Mouse (Mus musculus) CH12.LX (cell line): ENCODE measurements around the gene Rgs2. TPM values are rescaled to one million over a fixed set of nuclear protein-coding genes. Genes with fewer than 3 reads are reported as not detected.

Source experiments
- DNase-seq: peaks from one replicate; pipeline ENCODE4 v3.0.0-alpha.2; 2013; ENCODE audit errors: extremely low read depth
- H3K27ac ChIP-seq: 2 replicates; pipeline ENCODE4 v1.5.1; 2012; ENCODE audit warnings: low read depth, mild to moderate bottlenecking, control low read depth, moderate library complexity; ENCODE audit not compliant: insufficient read depth
- H3K27me3 ChIP-seq: replicated peaks from 2 replicates; pipeline ENCODE3; 2012; ENCODE audit warnings: inconsistent platforms
- H3K36me3 ChIP-seq, 2 experiments: replicated peaks in 1 of 2; 2 replicates each; pipeline versions ENCODE3 to v1.6.1; 2012; ENCODE audit warnings: inconsistent platforms in 1 of 2, low read length in 1 of 2, mild to moderate bottlenecking in 1 of 2, mixed read lengths in 1 of 2, moderate library complexity in 1 of 2; ENCODE audit not compliant: control insufficient read depth in 1 of 2, insufficient read depth in 1 of 2
- H3K4me1 ChIP-seq, 2 experiments: 2 replicates each; pipeline ENCODE4 v1.6.1; 2012; ENCODE audit warnings: inconsistent platforms in 1 of 2, moderate library complexity in 1 of 2; ENCODE audit not compliant: insufficient read depth in 2 of 2, control insufficient read depth in 1 of 2
- H3K4me2 ChIP-seq: 2 replicates; pipeline ENCODE4 v1.6.1; 2012; ENCODE audit warnings: low read depth, mild to moderate bottlenecking, control low read depth; ENCODE audit not compliant: poor library complexity, insufficient read depth, severe bottlenecking
- H3K4me3 ChIP-seq, 3 experiments: fragments of 150-350 bp in 1 of 3; sonication (generic) in 1 of 3; replicated peaks in 1 of 3; 2 replicates each; pipeline versions ENCODE3 to v1.5.1; 2011 to 2012; ENCODE audit warnings: low read depth in 2 of 3, low read length in 2 of 3, mild to moderate bottlenecking in 2 of 3, moderate library complexity in 2 of 3, control low read depth in 1 of 3, improper control_type of control experiment in 1 of 3, inconsistent platforms in 1 of 3, mixed read lengths in 1 of 3; ENCODE audit not compliant: poor library complexity in 1 of 3
- H3K79me2 ChIP-seq: replicated peaks from 2 replicates; pipeline ENCODE4 v1.6.1; 2012; ENCODE audit warnings: mild to moderate bottlenecking, moderate library complexity; ENCODE audit not compliant: control insufficient read depth, poor library complexity, insufficient read depth, severe bottlenecking; ENCODE audit errors: extremely low read depth
- H3K9ac ChIP-seq: 2 replicates; pipeline ENCODE4 v1.6.1; 2012; ENCODE audit warnings: low read depth, mild to moderate bottlenecking, control low read depth, moderate library complexity; ENCODE audit not compliant: insufficient read depth
- H3K9me3 ChIP-seq: replicated peaks from 2 replicates; pipeline ENCODE3; 2012; ENCODE audit warnings: low read length, inconsistent platforms, mixed read lengths
- BHLHE40 ChIP-seq: IDR thresholded peaks from 2 replicates; pipeline ENCODE4 v1.6.1; 2011; ENCODE audit warnings: mild to moderate bottlenecking, low read depth, low read length, improper control_type of control experiment
- CHD2 ChIP-seq: IDR thresholded peaks from 2 replicates; pipeline ENCODE4 v1.6.1; 2011; ENCODE audit warnings: low read length, improper control_type of control experiment
- ELF1 ChIP-seq: IDR thresholded peaks from 2 replicates; pipeline ENCODE4 v1.6.1; 2014; ENCODE audit warnings: low read depth, mild to moderate bottlenecking, inconsistent platforms, low read length, improper control_type of control experiment
- EP300 ChIP-seq: IDR thresholded peaks from 2 replicates; pipeline ENCODE4 v1.6.1; 2011; ENCODE audit warnings: low read length, improper control_type of control experiment
- GABPA ChIP-seq: IDR thresholded peaks from 2 replicates; pipeline ENCODE4 v1.6.1; 2012; ENCODE audit warnings: low read depth, low read length, improper control_type of control experiment, inconsistent platforms; ENCODE audit not compliant: insufficient replicate concordance
- IRF4 ChIP-seq: IDR thresholded peaks from 2 replicates; pipeline ENCODE4 v1.6.1; 2014; ENCODE audit warnings: low read depth, mild to moderate bottlenecking, inconsistent platforms, low read length, improper control_type of control experiment
- JUND ChIP-seq: conservative IDR thresholded peaks from 2 replicates; pipeline ENCODE4 v1.6.1; 2011; ENCODE audit warnings: low read depth, low read length, improper control_type of control experiment
- MAFK ChIP-seq: IDR thresholded peaks from 2 replicates; pipeline ENCODE4 v1.6.1; 2011; ENCODE audit warnings: low read length, improper control_type of control experiment; ENCODE audit not compliant: insufficient replicate concordance
- MAX ChIP-seq: IDR thresholded peaks from 2 replicates; pipeline ENCODE4 v1.6.1; 2011; ENCODE audit warnings: low read length, improper control_type of control experiment
- MEF2A ChIP-seq: IDR thresholded peaks from 2 replicates; pipeline ENCODE4 v1.6.1; 2014; ENCODE audit warnings: low read depth, mild to moderate bottlenecking, inconsistent platforms, low read length, improper control_type of control experiment, borderline replicate concordance
- POLR2AphosphoS2 ChIP-seq: IDR thresholded peaks from 2 replicates; pipeline ENCODE4 v1.6.1; 2011; ENCODE audit warnings: low read depth, low read length, improper control_type of control experiment
- RCOR1 ChIP-seq: conservative IDR thresholded peaks from 2 replicates; pipeline ENCODE4 v1.6.1; 2012; ENCODE audit warnings: low read depth, mild to moderate bottlenecking, inconsistent platforms, low read length, improper control_type of control experiment
- SMC3 ChIP-seq: IDR thresholded peaks from 2 replicates; pipeline ENCODE4 v1.6.1; 2011; ENCODE audit warnings: low read depth, low read length, improper control_type of control experiment
- USF2 ChIP-seq: conservative IDR thresholded peaks from 2 replicates; pipeline ENCODE4 v1.6.1; 2011; ENCODE audit warnings: low read depth, low read length, improper control_type of control experiment
- ZKSCAN1 ChIP-seq: IDR thresholded peaks from 2 replicates; pipeline ENCODE4 v1.6.1; 2012; ENCODE audit warnings: low read depth, inconsistent platforms, low read length, improper control_type of control experiment, borderline replicate concordance
- ZNF384 ChIP-seq: IDR thresholded peaks from 2 replicates; pipeline ENCODE4 v1.6.1; 2012; ENCODE audit warnings: low read depth, low read length, improper control_type of control experiment, inconsistent platforms
- dilution Hi-C: fragments of 300-500 bp; cut with MboI; formaldehyde crosslinking; loops from 2 replicates; pipeline ENCODE4 v1.14.3; 2020; ENCODE audit warnings: low sequenced_read_pairs; ENCODE audit not compliant: extremely low pct_unique_long_range_greater_than_20kb, extremely low pct_ligation_motif_present
- in situ Hi-C: fragments of 300-500 bp; cut with MboI; formaldehyde crosslinking; loops from 3 replicates; pipeline ENCODE4 v1.14.3; 2019; ENCODE audit warnings: low sequenced_read_pairs, low pct_ligation_motif_present, low pct_unique_long_range_greater_than_20kb, mixed read lengths
- polyA plus RNA-seq: library from polyadenylated mRNA; unstranded; fragments of >175 nt; gene quantifications from 2 replicates; pipeline ENCODE4 v1.2.1, GENCODE M21; 2012; ENCODE audit warnings: low read depth; ENCODE audit not compliant: insufficient read length
- total RNA-seq, 2 experiments: library from RNA; depleted of rRNA; stranded (reverse); fragments of 300-350 nt in 1 of 2; fragments of >200 nt in 1 of 2; gene quantifications; 2 replicates each; pipeline ENCODE4 v1.2.3; 2012 to 2014

The Rgs2 gene
- total and polyA plus RNA-seq, 3 experiments: 3.2 to 14.7 (median 11.0) TPM

DNA sequence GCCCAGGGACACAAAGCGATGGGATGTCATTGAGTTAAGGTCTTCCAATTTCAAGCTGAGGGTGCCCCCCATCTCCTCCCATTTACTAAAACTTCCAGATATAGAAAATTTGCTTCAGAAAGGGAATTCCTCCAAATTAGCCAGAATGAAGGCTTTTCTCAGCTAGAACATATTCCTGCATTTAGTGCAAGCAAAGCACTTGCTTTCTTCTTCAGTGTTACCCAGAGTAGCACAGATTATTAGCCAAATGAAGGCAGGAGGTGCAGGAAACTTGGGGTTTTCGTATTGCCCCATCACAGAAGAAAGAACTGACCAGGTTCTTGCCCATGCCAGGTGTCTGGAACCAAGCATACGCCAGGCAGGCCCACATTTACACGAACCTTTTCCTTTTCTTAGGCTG is 3.7 kb downstream of the Rgs2 start:
- TF ChIP-seq MEF2A (no peak), ELF1 (no peak), EP300 (no peak), MAFK (no peak), IRF4 (no peak), POLR2AphosphoS2 (no peak), ZNF384 (no peak), USF2 (no peak), GABPA (no peak), ZKSCAN1 (no peak), CHD2 (no peak), RCOR1 (no peak), BHLHE40 (no peak)
- H3K36me3 ChIP-seq: peaks cover 2 to 13% of the 10 kb centered on the region in 2 experiments
- H3K27me3 ChIP-seq: no peaks in the 10 kb centered on the region
- no peak overlapping the region for H3K4me2 ChIP-seq
- no peak overlapping the region for H3K27ac ChIP-seq
- dilution Hi-C loops (no loop called here), in situ Hi-C loops (loop anchor here (10.0 to 25.0 kb wide), 2 partner anchors 185 to 187 kb away; partner anchors contain the start of gene Rgs13)
- H3K9me3 ChIP-seq: no peaks in the 10 kb centered on the region
- no peak overlapping the region for H3K4me3 ChIP-seq
- DNase-seq: no peak
- H3K4me1 ChIP-seq: peaks cover 0 to 37% of the 10 kb centered on the region in 2 experiments; a peak in 2 of 4 replicates
- H3K9ac ChIP-seq: no peak overlapping the region
- H3K79me2 ChIP-seq: no peaks in the 10 kb centered on the region

DNA sequence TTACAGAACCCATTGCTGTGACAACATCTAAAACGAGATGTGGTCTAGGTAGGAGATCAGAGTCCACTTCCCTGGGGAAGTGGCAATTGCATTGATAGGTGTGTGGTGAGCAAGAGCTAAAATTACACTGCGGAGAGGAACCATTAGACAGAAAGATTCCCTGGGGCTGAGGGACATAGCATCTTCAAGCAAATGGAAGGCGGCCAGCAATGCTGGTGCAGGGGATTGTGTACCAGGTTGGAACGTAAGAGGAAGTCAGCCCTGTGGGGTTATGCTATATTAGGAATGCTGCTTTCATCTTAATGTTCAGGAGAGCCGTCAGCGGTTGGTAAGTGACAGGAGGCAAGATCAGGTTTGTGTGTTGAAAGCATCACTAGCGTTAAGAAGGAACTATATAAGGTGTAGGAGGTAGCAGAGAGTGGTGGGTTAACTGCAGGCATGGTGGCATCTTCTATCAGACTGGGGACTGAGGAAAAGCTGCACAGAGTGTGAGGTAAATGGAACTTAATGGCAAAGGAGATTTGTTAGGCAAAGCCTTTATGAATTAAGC is 4.5 kb downstream of the Rgs2 start:
- dilution Hi-C loops (no loop called here), in situ Hi-C loops (no loop called here)
- H3K79me2 ChIP-seq: no peaks in the 10 kb centered on the region
- H3K27me3 ChIP-seq: no peaks in the 10 kb centered on the region
- H3K4me1 ChIP-seq: peaks cover 0 to 30% of the 10 kb centered on the region in 2 experiments; a peak in 2 of 4 replicates
- peaks cover 2 to 13% of the 10 kb centered on the region in 2 experiments for H3K36me3 ChIP-seq
- H3K4me3 ChIP-seq: no peak overlapping the region
- TF ChIP-seq ZKSCAN1 (no peak), SMC3 (no peak), IRF4 (no peak), ELF1 (no peak), JUND (no peak), MAX (no peak), GABPA (no peak)
- TF ChIP-seq, all 38 proteins: peak for 0
- Histone ChIP-seq H3K27ac (no peak overlapping the region), H3K4me2 (no peak overlapping the region), H3K9ac (no peak overlapping the region), H3K9me3 (no peaks in the 10 kb centered on the region)
- DNase-seq: no peak
